Mouse (Mus musculus) heart, postnatal 0 days (tissue): ENCODE data around the gene Foxp1.

Experiments used
- CTCF ChIP-seq: IDR thresholded peaks from 2 replicates; pipeline ENCODE4 v1.5.1; 2016; ENCODE audit warnings: antibody characterized with exemption, control low read depth, low read depth
- EP300 ChIP-seq: IDR thresholded peaks from 2 replicates; pipeline ENCODE4 v1.6.1; 2016; ENCODE audit warnings: antibody characterized with exemption, low read depth

DNA sequence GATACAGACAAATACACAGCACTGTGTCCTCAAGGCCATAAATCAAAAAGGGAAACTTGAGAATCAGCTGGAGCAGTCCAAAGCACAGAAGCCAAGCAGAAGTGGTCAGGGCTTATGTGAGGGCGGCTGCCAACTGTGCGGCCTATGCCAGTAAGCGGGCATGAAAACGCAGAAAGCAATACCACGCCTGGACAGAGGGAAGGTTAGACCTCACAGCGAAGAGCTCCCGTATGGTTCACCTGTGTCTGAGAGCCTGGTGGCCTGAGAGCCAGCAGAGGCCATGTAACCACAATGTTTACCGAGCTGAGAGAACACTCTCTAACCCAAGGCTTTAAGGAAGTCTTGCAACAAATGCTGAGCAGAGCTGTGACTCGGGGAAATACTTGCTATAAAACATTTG lies 524.8 kb downstream of the Foxp1 start:
- TF ChIP-seq EP300 (no peak), CTCF (no peak)
